Mouse (Mus musculus) heart, embryonic 14.5 days (tissue): ENCODE measurements around the gene Mrgprf. TPM values are rescaled to one million over a fixed set of nuclear protein-coding genes. Genes with fewer than 3 reads are reported as not detected.

Experiments used
- ATAC-seq: fragments of 200-750 bp; cut with Nextera tagmentation; 2 replicates; pipeline ENCODE4 v1.8.0; 2017; ENCODE audit warnings: low read depth, moderate TSS enrichment; ENCODE audit not compliant: insufficient number of reproducible peaks, insufficient read depth, low FRiP score
- H3K27ac ChIP-seq, 2 experiments: fragments of 200-500 bp in 1 of 2; fragments of 300-500 bp in 1 of 2; sonication (generic) in 1 of 2; replicated peaks in 1 of 2; 2 replicates each; pipeline ENCODE4 v1.5.1; 2012 to 2014; ENCODE audit warnings: low read depth in 2 of 2, low read length in 2 of 2, control low read depth in 1 of 2, mild to moderate bottlenecking in 1 of 2, mixed read lengths in 1 of 2; ENCODE audit not compliant: control insufficient read depth in 1 of 2, insufficient read depth in 1 of 2
- H3K27me3 ChIP-seq: fragments of 300-500 bp; sonication (generic); 2 replicates; pipeline ENCODE4 v1.6.1; 2014; ENCODE audit warnings: mild to moderate bottlenecking, low read length, control low read depth; ENCODE audit not compliant: control insufficient read depth, insufficient read depth
- H3K36me3 ChIP-seq: fragments of 300-500 bp; sonication (generic); 2 replicates; pipeline ENCODE4 v1.6.1; 2014; ENCODE audit warnings: mild to moderate bottlenecking, control low read depth, low read length, mixed read lengths; ENCODE audit not compliant: control insufficient read depth, insufficient read depth
- H3K4me1 ChIP-seq, 2 experiments: fragments of 200-500 bp in 1 of 2; fragments of 300-500 bp in 1 of 2; sonication (generic) in 1 of 2; 2 replicates each; pipeline ENCODE4 v1.6.1; 2012 to 2014; ENCODE audit warnings: low read length in 2 of 2, control low read depth in 1 of 2, mixed read lengths in 1 of 2; ENCODE audit not compliant: control insufficient read depth in 2 of 2, insufficient read depth in 2 of 2
- H3K4me2 ChIP-seq: fragments of 300-500 bp; sonication (generic); 2 replicates; pipeline ENCODE4 v1.6.1; 2014; ENCODE audit warnings: mild to moderate bottlenecking, low read length
- H3K4me3 ChIP-seq, 2 experiments: fragments of 200-500 bp in 1 of 2; fragments of 300-500 bp in 1 of 2; sonication (generic) in 1 of 2; 2 replicates each; pipeline ENCODE4 v1.5.1; 2012 to 2014; ENCODE audit warnings: low read length in 2 of 2, mild to moderate bottlenecking in 2 of 2, control low read depth in 1 of 2, low read depth in 1 of 2, moderate library complexity in 1 of 2; ENCODE audit not compliant: control insufficient read depth in 1 of 2, insufficient read depth in 1 of 2
- H3K9ac ChIP-seq: fragments of 300-500 bp; sonication (generic); 2 replicates; pipeline ENCODE4 v1.6.1; 2014; ENCODE audit warnings: mild to moderate bottlenecking, low read length
- H3K9me3 ChIP-seq: fragments of 300-500 bp; sonication (generic); 2 replicates; pipeline ENCODE4 v1.6.1; 2016; ENCODE audit warnings: low read length, control low read depth; ENCODE audit not compliant: control insufficient read depth
- WGBS: fragments of 180-500 bp; shearing (Covaris S2); extraction: QIAGEN DNeasy Blood & Tissue Kit; methylation state at CpG from one replicate; pipeline ENCODE4 v1.1.7; 2014; 5-methylcytosine and 5-hydroxymethylcytosine counted together
- polyA plus RNA-seq: library from polyadenylated mRNA; unstranded; fragments of >200 nt; fragmentation: Nextera tagmentation; extraction: Ambion mirVana; gene quantifications from 2 replicates; pipeline ENCODE4 v1.2.1, GENCODE M21; 2014

The Mrgprf gene
- polyA plus RNA-seq, 1 experiment from 2014 or later, result 0.77 TPM

GRCm38 (mm10) chr7:145301008-145301340 is 346 bp downstream of the Mrgprf start:
- Histone ChIP-seq H3K9ac (no peak overlapping the region), H3K36me3 (no peaks in the 10 kb centered on the region), H3K4me2 (no peak overlapping the region), H3K4me1 (peaks cover 0 to 5% of the 10 kb centered on the region in 2 experiments; a peak in 1 of 4 replicates), H3K9me3 (no peaks in the 10 kb centered on the region), H3K27me3 (no peaks in the 10 kb centered on the region), H3K27ac (no peak overlapping the region), H3K4me3 (no peak overlapping the region)
- no peak for ATAC-seq

GRCm38 (mm10) chr7:145301341-145302005 is 845 bp downstream of the Mrgprf start:
- Histone ChIP-seq H3K27ac (no peak overlapping the region), H3K4me2 (no peak overlapping the region), H3K4me1 (peaks cover 0 to 5% of the 10 kb centered on the region in 2 experiments; a peak in 1 of 4 replicates), H3K27me3 (no peaks in the 10 kb centered on the region), H3K36me3 (no peaks in the 10 kb centered on the region), H3K9ac (no peak overlapping the region), H3K4me3 (no peak overlapping the region), H3K9me3 (no peaks in the 10 kb centered on the region)
- ATAC-seq, result no peak
- 70% methylated on average over 6 of the region's 6 CpGs for WGBS

GRCm38 (mm10) chr7:145302488-145303285 is 2.1 kb downstream of the Mrgprf start:
- H3K27ac ChIP-seq, result peak overlapping the region in 1 of 2 experiments; percentile 39; a peak in 1 of 4 replicates
- 7% methylated on average over 20 of the region's 20 CpGs for WGBS
- H3K4me1 ChIP-seq, result peaks cover 0 to 5% of the 10 kb centered on the region in 2 experiments; a peak in 1 of 4 replicates
- peak overlapping the region; percentile 50; the same call in 1 of the 2 replicates for H3K9ac ChIP-seq
- peak overlapping the region; percentile 25 to 27 for H3K4me3 ChIP-seq
- H3K4me2 ChIP-seq, result peak overlapping the region; percentile 65
- H3K36me3 ChIP-seq, result no peaks in the 10 kb centered on the region
- ATAC-seq, result peak; percentile 86
- no peaks in the 10 kb centered on the region for H3K9me3 ChIP-seq
- no peaks in the 10 kb centered on the region for H3K27me3 ChIP-seq

GRCm38 (mm10) chr7:145304153-145304552 is 3.5 kb downstream of the Mrgprf start:
- H3K27me3 ChIP-seq, result no peaks in the 10 kb centered on the region
- ATAC-seq, result no peak
- no peak overlapping the region for H3K27ac ChIP-seq
- no peaks in the 10 kb centered on the region for H3K36me3 ChIP-seq
- no peak overlapping the region for H3K4me2 ChIP-seq
- 65% methylated on average over 2 of the region's 2 CpGs for WGBS
- H3K9me3 ChIP-seq, result no peaks in the 10 kb centered on the region
- no peak overlapping the region for H3K9ac ChIP-seq
- no peak overlapping the region for H3K4me3 ChIP-seq
- peaks cover 0 to 5% of the 10 kb centered on the region in 2 experiments; a peak in 1 of 4 replicates for H3K4me1 ChIP-seq

- H3K36me3 ChIP-seq, result no peaks in the 10 kb centered on the region
- H3K27me3 ChIP-seq, result 0 out of 2 replicates have a peak, but pooled peaks cover 4% of the 10 kb centered on the region
- no peak for ATAC-seq
- H3K9me3 ChIP-seq, result no peaks in the 10 kb centered on the region
- H3K4me3 ChIP-seq, result no peak overlapping the region
- H3K27ac ChIP-seq, result no peak overlapping the region
- H3K4me2 ChIP-seq, result no peak overlapping the region
- H3K9ac ChIP-seq, result no peak overlapping the region
- 84% methylated on average over 10 of the region's 10 CpGs for WGBS
- H3K4me1 ChIP-seq, result peaks cover 0 to 4% of the 10 kb centered on the region in 2 experiments; a peak in 1 of 4 replicates
These were observed 7.0 kb downstream of the Mrgprf start for GRCm38 (mm10) chr7:145307636-145308035.

GRCm38 (mm10) chr7:145308061-145308675 is 7.5 kb downstream of the Mrgprf start:
- H3K27ac ChIP-seq, result no peak overlapping the region
- H3K4me3 ChIP-seq, result no peak overlapping the region
- WGBS, result 65% methylated on average over 30 of the region's 30 CpGs
- H3K9me3 ChIP-seq, result no peaks in the 10 kb centered on the region
- H3K36me3 ChIP-seq, result no peaks in the 10 kb centered on the region
- no peaks in the 10 kb centered on the region; a peak in 1 of 4 replicates for H3K4me1 ChIP-seq
- H3K4me2 ChIP-seq, result no peak overlapping the region
- H3K9ac ChIP-seq, result no peak overlapping the region
- ATAC-seq, result no peak
- H3K27me3 ChIP-seq, result 0 out of 2 replicates have a peak, but pooled peaks cover 4% of the 10 kb centered on the region

GRCm38 (mm10) chr7:145308866-145309265 is 8.2 kb downstream of the Mrgprf start:
- H3K27me3 ChIP-seq, result 0 out of 2 replicates have a peak, but pooled peaks cover 4% of the 10 kb centered on the region
- H3K4me1 ChIP-seq, result no peaks in the 10 kb centered on the region; a peak in 1 of 4 replicates
- no peak overlapping the region for H3K27ac ChIP-seq
- H3K4me3 ChIP-seq, result no peak overlapping the region
- no peaks in the 10 kb centered on the region for H3K36me3 ChIP-seq
- no peak for ATAC-seq
- no peak overlapping the region for H3K4me2 ChIP-seq
- no peaks in the 10 kb centered on the region for H3K9me3 ChIP-seq
- WGBS, result 48% methylated on average over 4 of the region's 4 CpGs
- H3K9ac ChIP-seq, result no peak overlapping the region
